Mouse (Mus musculus) layer of hippocampus, postnatal 36 days (tissue): ENCODE data around the gene Gm11172. TPM values are rescaled to one million over a fixed set of nuclear protein-coding genes. Genes with fewer than 3 reads are reported as not detected.

ENCODE experiments used
- DNase-seq, 2 experiments: peaks; one replicate each; pipeline ENCODE4 v3.0.0; 2022
- total RNA-seq, 2 experiments: library from RNA; stranded (reverse); gene quantifications; 2 replicates each; pipeline ENCODE4 v1.2.3; 2021

Gm11172 gene
- total RNA-seq = not detected

GRCm38 (mm10) chr16:10812865-10813371 is at the start of gene Gm11172:
Gene Gm11172 (plus strand): TSS chr16:10812915.
- no peak for DNase-seq

GRCm38 (mm10) chr16:10763540-10764264 is 49.0 kb upstream of the Gm11172 start:
- no peak for DNase-seq

- no peak for DNase-seq
Measured at GRCm38 (mm10) chr16:10764323-10764722, 48.4 kb upstream of the Gm11172 start.

DNA sequence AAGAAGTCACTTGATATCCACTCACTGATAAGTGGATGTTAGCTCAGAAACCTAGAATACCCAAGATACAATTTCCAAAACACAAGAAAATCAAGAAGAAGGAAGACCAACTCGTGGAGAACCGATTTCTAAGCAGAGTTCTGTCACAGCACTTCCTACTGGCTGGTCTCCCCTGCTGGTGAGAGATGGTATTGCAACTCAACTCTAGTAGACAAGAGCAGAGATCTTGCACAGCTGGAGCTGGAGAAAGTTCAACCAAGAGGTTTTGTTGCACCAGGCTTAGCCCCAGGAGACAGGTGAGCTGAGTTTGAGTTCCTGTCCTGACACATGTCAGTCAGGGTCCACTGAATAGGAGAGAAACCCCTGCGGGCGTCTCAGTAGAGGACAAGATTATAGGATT is 45.6 kb upstream of the Gm11172 start:
- DNase-seq = peak in 1 of 2 experiments; percentile 30

DNA sequence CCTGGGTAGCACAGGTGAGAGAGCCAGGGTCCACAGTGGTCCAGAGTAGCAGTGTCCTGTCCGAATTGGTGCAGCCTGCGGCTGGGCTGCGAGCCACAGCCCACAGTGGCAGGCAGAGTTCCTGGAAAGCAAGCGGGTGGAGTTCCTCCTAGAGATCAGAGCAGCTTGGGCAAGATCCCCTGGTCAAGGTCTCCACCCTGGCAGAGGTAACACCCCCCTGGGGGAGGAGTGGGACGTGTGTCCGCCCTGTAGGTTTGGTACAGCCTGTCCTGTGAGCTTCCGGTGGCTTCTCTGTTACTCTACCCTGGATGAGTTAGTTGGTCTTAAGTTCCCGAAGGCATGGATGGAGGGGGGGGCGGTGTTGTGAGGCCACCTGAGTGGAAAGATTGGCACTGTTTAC is 43.9 kb upstream of the Gm11172 start:
- no peak for DNase-seq

GRCm38 (mm10) chr16:10769661-10770060 is 43.1 kb upstream of the Gm11172 start:
- no peak for DNase-seq

DNA sequence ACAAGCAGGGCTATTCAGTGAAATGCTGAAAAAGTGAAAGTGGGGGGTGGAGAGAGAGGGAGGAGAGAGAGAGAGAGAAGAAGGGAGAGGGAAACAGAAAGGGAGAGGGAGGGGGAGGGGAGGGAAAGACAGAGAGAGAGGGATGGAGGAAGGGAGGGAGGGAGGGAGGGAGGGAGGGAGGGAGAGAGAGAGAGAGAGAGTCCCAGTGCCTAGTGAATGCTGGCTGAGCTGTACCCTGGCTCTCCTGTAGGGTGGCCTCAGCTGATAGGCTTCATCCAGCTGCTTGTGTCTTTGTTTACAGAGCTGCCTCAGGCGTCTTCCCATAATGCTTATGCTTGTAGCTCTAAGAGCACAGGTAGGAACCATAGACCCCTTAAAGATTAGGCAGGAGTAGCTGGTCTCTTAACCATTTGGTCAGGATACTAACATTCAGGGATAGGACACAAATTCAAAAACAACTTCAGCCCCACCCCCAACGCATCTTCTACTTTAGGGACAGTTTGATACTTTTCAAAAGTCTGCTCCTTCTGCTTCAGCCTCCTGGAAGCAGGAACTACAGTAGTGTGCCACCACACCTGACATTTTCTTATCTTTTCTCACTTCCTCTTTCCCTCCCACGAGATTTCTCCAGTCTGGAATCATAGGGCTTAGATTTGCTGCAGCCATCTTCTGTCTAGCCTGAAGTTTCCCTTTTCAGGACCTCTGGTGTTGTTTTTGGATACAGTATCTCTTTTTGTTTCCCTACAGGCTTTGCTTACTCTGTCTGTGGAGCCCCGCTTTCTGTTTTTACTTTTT is 42.0 kb upstream of the Gm11172 start:
- DNase-seq = no peak

- DNase-seq = no peak
Measured at GRCm38 (mm10) chr16:10771769-10772510, 40.8 kb upstream of the Gm11172 start.

GRCm38 (mm10) chr16:10773543-10773942 is 39.2 kb upstream of the Gm11172 start:
- no peak for DNase-seq

DNA sequence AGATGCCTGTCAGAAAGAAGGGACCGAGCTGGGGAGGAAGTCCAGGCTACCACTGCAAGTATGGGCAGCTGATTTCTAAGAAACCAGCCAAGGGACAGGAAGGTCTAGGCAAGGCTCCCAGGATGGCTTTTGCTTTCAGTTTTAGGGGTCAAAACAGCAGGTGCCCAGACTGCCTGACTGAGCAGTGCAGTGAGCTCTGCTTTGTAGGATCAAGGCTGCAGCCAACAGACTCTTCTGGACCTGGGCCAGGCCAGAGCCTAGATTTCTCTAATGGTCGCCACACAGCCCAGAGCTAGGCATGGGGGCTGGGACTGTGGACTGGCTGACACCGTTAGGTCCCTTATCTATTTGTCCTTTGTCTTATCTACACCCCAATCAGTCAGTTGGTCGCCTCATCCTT is 38.0 kb upstream of the Gm11172 start:
- no peak for DNase-seq

DNA sequence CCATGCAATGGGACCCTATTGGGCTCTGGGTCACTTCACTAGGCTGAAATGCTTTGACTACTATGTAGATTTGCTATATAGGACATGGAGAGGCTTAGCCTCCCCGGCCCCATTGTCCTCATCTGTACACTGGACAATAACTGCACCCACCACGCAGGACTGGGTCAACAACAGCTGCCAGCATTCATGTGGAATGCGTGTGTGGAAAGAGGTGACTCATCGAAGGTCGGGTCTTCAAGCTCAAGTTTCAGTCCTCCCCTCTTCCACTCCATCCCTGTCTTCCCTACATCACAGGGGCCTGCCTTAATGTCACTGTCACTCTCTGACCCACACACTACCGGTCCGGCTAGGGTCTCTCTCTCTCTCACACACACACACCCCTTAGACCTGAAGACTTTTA is 36.4 kb upstream of the Gm11172 start:
- no peak for DNase-seq

DNA sequence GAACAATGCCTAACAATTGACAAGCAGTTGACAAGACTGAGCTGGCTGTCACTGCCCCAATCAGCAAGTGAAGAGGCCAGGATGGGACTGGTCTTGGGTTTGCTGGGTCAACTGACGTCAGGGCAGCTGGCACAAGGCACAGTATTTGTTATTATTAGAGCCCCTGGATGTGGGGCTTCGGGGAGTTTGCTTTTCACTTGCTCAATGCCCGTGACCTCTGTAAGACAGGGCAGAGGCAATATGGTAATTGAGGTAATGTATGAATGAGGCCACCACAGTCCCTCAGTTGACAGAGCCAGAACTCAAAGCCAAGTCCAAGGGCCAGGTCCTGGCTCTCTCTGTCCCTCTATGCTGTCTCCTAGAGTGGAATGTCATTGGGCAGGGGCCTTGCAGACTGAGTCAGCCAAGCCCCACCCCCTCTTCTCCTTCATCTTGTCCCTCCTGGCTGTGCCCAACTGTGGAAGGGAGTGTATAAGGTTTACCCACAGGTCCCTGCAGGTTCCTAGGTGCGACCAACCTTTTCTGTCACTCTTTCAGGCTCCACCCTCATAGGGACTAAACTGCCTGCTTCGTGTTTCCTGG is 35.0 kb upstream of the Gm11172 start:
- no peak for DNase-seq

- DNase-seq = no peak
Measured at GRCm38 (mm10) chr16:10780631-10781120, 32.0 kb upstream of the Gm11172 start.

GRCm38 (mm10) chr16:10781862-10782371 is 30.8 kb upstream of the Gm11172 start:
- DNase-seq = no peak

DNA sequence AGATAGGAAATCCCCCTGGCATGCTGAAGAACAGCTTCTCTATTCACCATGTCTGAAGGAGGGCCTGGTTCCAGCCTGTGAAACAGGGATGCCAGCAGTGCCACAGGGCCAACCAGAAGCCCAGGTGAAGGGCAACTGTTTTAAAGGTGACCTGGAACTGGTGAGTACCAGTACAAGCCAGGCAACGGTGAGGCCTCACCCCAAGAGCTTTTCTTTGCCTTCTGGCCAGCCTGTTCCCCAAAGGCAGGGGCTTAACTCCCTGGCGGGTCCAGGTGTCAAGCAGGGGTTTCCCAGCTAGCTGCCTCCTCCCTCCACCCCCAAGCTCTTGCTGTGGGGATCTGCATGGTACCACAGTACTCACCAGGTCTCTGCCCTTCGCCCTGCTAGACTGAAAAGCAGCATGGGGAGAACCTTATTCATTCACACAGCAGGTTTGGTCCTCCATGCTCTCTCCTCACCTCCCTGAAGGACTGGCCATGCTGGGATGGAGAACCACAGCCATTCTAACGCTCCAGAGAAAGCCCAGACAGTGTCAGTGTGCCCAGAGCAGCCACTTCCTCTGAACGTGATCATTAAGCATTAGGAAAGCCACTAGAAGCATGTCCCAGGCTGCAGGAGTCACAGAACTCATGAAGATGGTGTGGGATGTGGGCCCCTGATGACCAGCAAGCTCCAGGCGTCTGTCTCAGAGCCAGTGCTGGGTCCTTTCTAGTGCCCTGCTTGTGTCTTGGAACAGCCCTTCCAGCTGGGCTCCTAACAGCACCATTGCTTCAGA is 30.2 kb upstream of the Gm11172 start:
- DNase-seq = no peak

- no peak for DNase-seq
Measured at GRCm38 (mm10) chr16:10783152-10783434, 29.6 kb upstream of the Gm11172 start.

DNA sequence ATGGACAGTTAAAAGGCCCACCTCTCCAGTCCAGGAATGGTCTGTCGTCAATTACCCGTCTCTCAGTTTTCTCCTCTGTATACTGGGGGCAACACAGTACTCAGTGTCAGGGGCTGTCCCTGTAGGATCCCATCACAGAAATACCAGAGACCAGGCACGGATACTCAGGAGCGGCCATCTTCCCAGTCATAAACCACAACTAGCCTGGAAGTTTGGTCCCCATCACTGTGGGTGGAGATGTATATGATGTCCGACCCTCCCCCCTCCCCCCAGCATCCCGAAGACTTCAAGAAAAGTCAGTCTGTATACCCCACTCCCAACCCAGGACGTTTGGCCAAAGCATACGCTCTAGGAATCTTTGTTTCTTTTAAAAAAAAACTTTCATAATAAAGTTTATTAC is 29.3 kb upstream of the Gm11172 start:
- no peak for DNase-seq

DNA sequence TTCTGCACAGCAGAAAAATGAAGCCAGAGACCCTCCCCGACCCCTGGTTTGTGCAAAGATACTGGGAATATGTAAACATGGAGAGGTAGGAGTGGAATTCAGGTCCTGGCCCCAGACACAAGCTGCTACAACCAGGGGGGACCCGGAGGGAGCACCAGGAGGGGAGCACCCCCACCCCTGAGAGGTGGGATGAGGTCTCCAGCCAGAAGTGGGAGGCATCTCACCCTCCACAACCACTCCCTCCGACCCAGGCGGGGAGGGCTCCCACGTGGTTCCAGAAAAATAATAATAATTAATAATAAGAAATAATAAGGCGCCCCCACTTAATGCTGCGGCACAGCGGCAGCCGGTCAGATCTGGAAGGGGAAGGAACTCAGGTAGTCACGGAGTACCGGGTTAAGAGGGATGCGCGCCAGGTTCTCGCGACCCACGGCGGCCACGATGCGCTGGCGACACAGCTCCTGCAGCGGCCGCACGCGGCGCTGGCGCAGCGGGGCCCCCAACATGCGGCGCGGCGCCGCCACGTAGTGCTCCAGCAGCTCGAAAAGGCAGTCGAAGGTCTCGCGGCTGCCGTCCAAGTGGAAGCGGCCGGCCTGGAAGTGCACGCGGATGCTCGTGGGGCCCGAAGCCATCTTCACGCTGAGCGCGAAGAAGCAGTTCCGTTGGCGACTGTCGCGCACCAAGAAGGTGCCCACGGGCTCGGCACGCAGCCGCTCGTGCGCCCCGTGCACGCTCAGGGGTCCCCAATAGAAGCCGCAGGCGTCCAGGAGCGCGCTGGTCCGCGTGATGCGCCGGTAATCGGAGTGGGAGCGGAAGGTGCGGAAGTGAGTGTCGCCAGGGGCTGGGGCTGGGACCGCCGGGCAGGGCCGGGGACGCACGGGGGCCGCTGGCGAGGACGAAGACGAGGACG is 28.6 kb upstream of the Gm11172 start:
- no peak for DNase-seq

GRCm38 (mm10) chr16:10784793-10785370 is 27.8 kb upstream of the Gm11172 start:
- DNase-seq = peak; percentile 84 to 85
